Mouse (Mus musculus) midbrain, embryonic 16.5 days (tissue): Measurements from ENCODE around the gene Hapln3. TPM values are rescaled to one million over a fixed set of nuclear protein-coding genes. Genes with fewer than 3 reads are reported as not detected.
A peak's percentile ranks its signal among the peaks of the same experiment; 100 is the strongest.

ENCODE experiments used
- ATAC-seq: fragments of 200-750 bp; cut with Nextera tagmentation; 2 replicates; pipeline ENCODE4 v1.8.0; 2017; ENCODE audit warnings: moderate TSS enrichment
- H3K27ac ChIP-seq: fragments of 300-500 bp; sonication (generic); 2 replicates; pipeline ENCODE4 v1.5.1; 2014; ENCODE audit warnings: mild to moderate bottlenecking, low read length, mixed read lengths
- H3K27me3 ChIP-seq: fragments of 300-500 bp; sonication (generic); 2 replicates; pipeline ENCODE4 v1.6.1; 2014; ENCODE audit warnings: low read depth, low read length, mixed read lengths; ENCODE audit not compliant: control insufficient read depth, insufficient read depth
- H3K36me3 ChIP-seq: fragments of 300-500 bp; sonication (generic); 2 replicates; pipeline ENCODE4 v1.6.1; 2014; ENCODE audit warnings: mild to moderate bottlenecking, low read length, moderate library complexity, mixed read lengths; ENCODE audit not compliant: control insufficient read depth, insufficient read depth
- H3K4me1 ChIP-seq: fragments of 300-500 bp; sonication (generic); 2 replicates; pipeline ENCODE4 v1.6.1; 2014; ENCODE audit warnings: mild to moderate bottlenecking, low read length, mixed read lengths; ENCODE audit not compliant: control insufficient read depth, insufficient read depth
- H3K4me2 ChIP-seq: fragments of 300-500 bp; sonication (generic); 2 replicates; pipeline ENCODE4 v1.6.1; 2014; ENCODE audit warnings: mild to moderate bottlenecking, low read length, mixed read lengths
- H3K4me3 ChIP-seq: fragments of 300-500 bp; sonication (generic); 2 replicates; pipeline ENCODE4 v1.5.1; 2014; ENCODE audit warnings: low read depth, mild to moderate bottlenecking, low read length, moderate library complexity, mixed read lengths
- H3K9ac ChIP-seq: fragments of 300-500 bp; sonication (generic); 2 replicates; pipeline ENCODE4 v1.6.1; 2014; ENCODE audit warnings: low read depth, low read length, mixed read lengths
- H3K9me3 ChIP-seq: fragments of 300-500 bp; sonication (generic); replicated peaks from 2 replicates; pipeline ENCODE4 v1.6.1; 2014; ENCODE audit warnings: mild to moderate bottlenecking, low read length, mixed read lengths; ENCODE audit not compliant: control insufficient read depth, poor library complexity, severe bottlenecking
- WGBS: fragments of 180-500 bp; shearing (Covaris S2); extraction: QIAGEN DNeasy Blood & Tissue Kit; methylation state at CpG from one replicate; pipeline ENCODE4 v1.1.7; 2014; 5-methylcytosine and 5-hydroxymethylcytosine counted together
- polyA plus RNA-seq: library from polyadenylated mRNA; unstranded; fragments of >200 nt; fragmentation: Nextera tagmentation; extraction: Ambion mirVana; gene quantifications from 2 replicates; pipeline ENCODE4 v1.2.1, GENCODE M21; 2015

Hapln3 gene
- polyA plus RNA-seq, 1 experiment from 2014 or later, result 2.3 TPM

GRCm38 (mm10) chr7:79147011-79147837, 16.4 kb upstream of the Hapln3 start:
- WGBS, result 59% methylated on average over 12 of the region's 12 CpGs
- H3K4me2 ChIP-seq, result peak overlapping the region; percentile 96
- H3K4me3 ChIP-seq, result peak overlapping the region; percentile 56
- peaks cover 3% of the 10 kb centered on the region; the same call in 1 of the 2 replicates for H3K27me3 ChIP-seq
- ATAC-seq, result no peak
- H3K4me1 ChIP-seq, result peaks cover 8% of the 10 kb centered on the region; the same call in 1 of the 2 replicates
- no peaks in the 10 kb centered on the region for H3K36me3 ChIP-seq
- no peaks in the 10 kb centered on the region for H3K9me3 ChIP-seq
- H3K27ac ChIP-seq, result no peak overlapping the region
- H3K9ac ChIP-seq, result no peak overlapping the region; the same call in 1 of the 2 replicates

GRCm38 (mm10) chr7:79140897-79141296, 10.1 kb upstream of the Hapln3 start:
- Histone ChIP-seq H3K4me1 (no peaks in the 10 kb centered on the region), H3K9ac (no peak overlapping the region), H3K27ac (no peak overlapping the region), H3K4me3 (no peak overlapping the region), H3K36me3 (no peaks in the 10 kb centered on the region), H3K4me2 (no peak overlapping the region), H3K27me3 (no peaks in the 10 kb centered on the region), H3K9me3 (no peaks in the 10 kb centered on the region)
- ATAC-seq, result no peak
- 23% methylated on average over 8 of the region's 8 CpGs for WGBS

GRCm38 (mm10) chr7:79139891-79140591, 9.2 kb upstream of the Hapln3 start:
- H3K36me3 ChIP-seq, result no peaks in the 10 kb centered on the region
- H3K9me3 ChIP-seq, result no peaks in the 10 kb centered on the region
- no peak overlapping the region for H3K4me2 ChIP-seq
- no peak overlapping the region for H3K9ac ChIP-seq
- no peaks in the 10 kb centered on the region for H3K27me3 ChIP-seq
- no peaks in the 10 kb centered on the region for H3K4me1 ChIP-seq
- WGBS, result 65% methylated on average over 4 of the region's 4 CpGs
- ATAC-seq, result no peak
- no peak overlapping the region for H3K27ac ChIP-seq
- H3K4me3 ChIP-seq, result no peak overlapping the region

GRCm38 (mm10) chr7:79139328-79139824, 8.6 kb upstream of the Hapln3 start:
- no peak overlapping the region for H3K9ac ChIP-seq
- no peaks in the 10 kb centered on the region for H3K36me3 ChIP-seq
- no peak overlapping the region for H3K4me3 ChIP-seq
- H3K27me3 ChIP-seq, result no peaks in the 10 kb centered on the region
- no peaks in the 10 kb centered on the region for H3K9me3 ChIP-seq
- ATAC-seq, result no peak
- 44% methylated on average over 6 of the region's 6 CpGs for WGBS
- no peak overlapping the region for H3K4me2 ChIP-seq
- H3K27ac ChIP-seq, result no peak overlapping the region
- H3K4me1 ChIP-seq, result no peaks in the 10 kb centered on the region

- H3K4me2 ChIP-seq, result no peak overlapping the region
- no peak overlapping the region for H3K4me3 ChIP-seq
- WGBS, result 44% methylated on average over 6 of the region's 6 CpGs
- no peaks in the 10 kb centered on the region for H3K9me3 ChIP-seq
- no peaks in the 10 kb centered on the region for H3K36me3 ChIP-seq
- no peak overlapping the region for H3K27ac ChIP-seq
- H3K27me3 ChIP-seq, result peaks cover 6% of the 10 kb centered on the region; the same call in 1 of the 2 replicates
- peaks cover 9% of the 10 kb centered on the region for H3K4me1 ChIP-seq
- H3K9ac ChIP-seq, result no peak overlapping the region
- no peak for ATAC-seq
Observed at GRCm38 (mm10) chr7:79133391-79133790, 2.6 kb upstream of the Hapln3 start.

GRCm38 (mm10) chr7:79130385-79130784, 433 bp downstream of the Hapln3 start:
- H3K4me1 ChIP-seq, result peaks cover 9% of the 10 kb centered on the region
- no peaks in the 10 kb centered on the region for H3K36me3 ChIP-seq
- peak; percentile 41; the same call in 1 of the 2 replicates for ATAC-seq
- no peak overlapping the region for H3K27ac ChIP-seq
- H3K9ac ChIP-seq, result peak overlapping the region; percentile 15; the same call in 1 of the 2 replicates
- H3K4me2 ChIP-seq, result peak overlapping the region; percentile 44
- H3K9me3 ChIP-seq, result no peaks in the 10 kb centered on the region
- H3K27me3 ChIP-seq, result peaks cover 6% of the 10 kb centered on the region; the same call in 1 of the 2 replicates
- 18% methylated on average over 13 of the region's 13 CpGs for WGBS
- peak overlapping the region; percentile 22 for H3K4me3 ChIP-seq

- Histone ChIP-seq H3K4me1 (peaks cover 9% of the 10 kb centered on the region), H3K9me3 (no peaks in the 10 kb centered on the region), H3K4me2 (peak overlapping the region; percentile 44), H3K27me3 (peaks cover 6% of the 10 kb centered on the region; the same call in 1 of the 2 replicates), H3K4me3 (no peak overlapping the region), H3K36me3 (no peaks in the 10 kb centered on the region), H3K27ac (no peak overlapping the region), H3K9ac (peak overlapping the region; percentile 15; the same call in 1 of the 2 replicates)
- WGBS, result 8% methylated on average over 8 of the region's 8 CpGs
- ATAC-seq, result no peak
Observed at GRCm38 (mm10) chr7:79129883-79130282, 935 bp downstream of the Hapln3 start.

GRCm38 (mm10) chr7:79123465-79123864, 7.4 kb downstream of the Hapln3 start:
- no peaks in the 10 kb centered on the region for H3K9me3 ChIP-seq
- no peak overlapping the region for H3K27ac ChIP-seq
- no peak overlapping the region for H3K4me3 ChIP-seq
- no peaks in the 10 kb centered on the region for H3K27me3 ChIP-seq
- 77% methylated on average over 5 of the region's 5 CpGs for WGBS
- H3K4me2 ChIP-seq, result no peak overlapping the region
- no peaks in the 10 kb centered on the region for H3K36me3 ChIP-seq
- no peaks in the 10 kb centered on the region for H3K4me1 ChIP-seq
- no peak for ATAC-seq
- H3K9ac ChIP-seq, result no peak overlapping the region
